Mouse (Mus musculus) MEL (cell line): Measurements from ENCODE around the gene Strbp.

Experiments
- ELF1 ChIP-seq: IDR thresholded peaks from 2 replicates; pipeline ENCODE4 v1.6.1; 2014; ENCODE audit warnings: low read depth, mild to moderate bottlenecking, inconsistent platforms, low read length, improper control_type of control experiment, moderate library complexity
- EP300 ChIP-seq, 2 experiments: IDR thresholded peaks; 2 replicates each; pipeline ENCODE4 v1.6.1; 2011; ENCODE audit warnings: improper control_type of control experiment in 2 of 2, low read length in 2 of 2, low read depth in 1 of 2, mild to moderate bottlenecking in 1 of 2
- JUND ChIP-seq: IDR thresholded peaks from 2 replicates; pipeline ENCODE4 v1.6.1; 2011; ENCODE audit warnings: low read depth, mild to moderate bottlenecking, improper control_type of control experiment, low read length
- MEF2A ChIP-seq: IDR thresholded peaks from 2 replicates; pipeline ENCODE4 v1.6.1; 2014; ENCODE audit warnings: low read depth, mild to moderate bottlenecking, inconsistent platforms, low read length, improper control_type of control experiment; ENCODE audit not compliant: poor library complexity, insufficient replicate concordance, severe bottlenecking; ENCODE audit errors: extremely low read depth
- MXI1 ChIP-seq: IDR thresholded peaks from 2 replicates; pipeline ENCODE4 v1.6.1; 2011; ENCODE audit warnings: mild to moderate bottlenecking, low read depth, low read length, improper control_type of control experiment
- ZNF384 ChIP-seq: IDR thresholded peaks from 2 replicates; pipeline ENCODE4 v1.6.1; 2012; ENCODE audit warnings: low read depth, mild to moderate bottlenecking, inconsistent platforms, low read length, improper control_type of control experiment

- no peak for TF ChIP-seq JUND
- peak; percentile 79 to 80 for TF ChIP-seq EP300 (IDR thresholded peaks at IDR 0.05; ENCODE audit: low read depth in 1 of 2, low read length in 2 of 2)
- no peak for TF ChIP-seq ELF1
- peak; percentile 15; the same call in 1 of the 2 replicates for TF ChIP-seq ZNF384
- TF ChIP-seq MXI1, result peak; percentile 77
- no peak for TF ChIP-seq MEF2A
Observed at GRCm38 (mm10) chr2:37529397-37529796, 174.3 kb downstream of the Strbp start.
